Mouse (Mus musculus) liver, adult 2 months (tissue): ENCODE measurements around the gene Cdh13.

ENCODE experiments used
- CTCF ChIP-seq: fragments of 200-500 bp; IDR thresholded peaks from 2 replicates; pipeline ENCODE4 v1.5.1; 2011; ENCODE audit warnings: low read depth, low read length, control low read depth
- POLR2A ChIP-seq: fragments of 200-500 bp; IDR thresholded peaks from 2 replicates; pipeline ENCODE4 v1.6.1; 2011; ENCODE audit warnings: low read length, control low read depth; ENCODE audit not compliant: insufficient read depth; ENCODE audit errors: extremely low read depth

DNA sequence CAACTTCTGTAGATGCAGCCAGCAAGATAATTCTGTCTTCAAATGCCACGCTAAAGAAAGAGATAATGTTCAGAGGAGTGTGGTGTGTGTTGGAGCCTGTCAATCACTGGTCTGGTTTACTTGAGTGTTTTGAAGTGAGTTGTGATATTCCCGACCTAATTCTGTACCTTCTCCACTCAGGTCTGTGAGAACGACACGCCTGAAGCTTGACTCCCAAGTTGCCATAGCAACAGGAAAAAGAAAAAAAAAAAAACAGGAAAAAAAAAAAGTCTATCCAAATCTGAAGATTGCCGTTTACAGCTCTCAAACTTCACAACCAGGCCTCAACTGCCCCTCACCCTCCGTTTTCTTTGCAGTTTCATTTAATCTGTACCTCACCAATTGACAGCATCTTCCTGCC lies 1039.7 kb downstream of the Cdh13 start:
- no peak for TF ChIP-seq CTCF
- no peak for TF ChIP-seq POLR2A
